Mouse (Mus musculus) limb, embryonic 11.5 days (tissue): ENCODE data around the gene Crtc1. TPM values are rescaled to one million over a fixed set of nuclear protein-coding genes. Genes with fewer than 3 reads are reported as not detected.

Experiments used
- ATAC-seq: fragments of 200-750 bp; cut with Nextera tagmentation; 2 replicates; pipeline ENCODE4 v1.8.0; 2017; ENCODE audit warnings: low read depth; ENCODE audit not compliant: insufficient number of reproducible peaks, low FRiP score, low TSS enrichment
- DNase-seq: peaks from one replicate; pipeline ENCODE4 v3.0.0-alpha.2; 2015; ENCODE audit warnings: low spot score
- H3K27ac ChIP-seq: fragments of 300-500 bp; sonication (generic); replicated peaks from 2 replicates; pipeline ENCODE4 v1.5.1; 2014; ENCODE audit warnings: low read depth, mild to moderate bottlenecking, low read length
- H3K27me3 ChIP-seq: fragments of 300-500 bp; sonication (generic); 2 replicates; pipeline ENCODE4 v1.6.1; 2014; ENCODE audit warnings: mild to moderate bottlenecking, low read length, mixed read lengths; ENCODE audit not compliant: control insufficient read depth, insufficient read depth
- H3K36me3 ChIP-seq: fragments of 300-500 bp; sonication (generic); 2 replicates; pipeline ENCODE4 v1.6.1; 2014; ENCODE audit warnings: mild to moderate bottlenecking, low read length, moderate library complexity, mixed read lengths; ENCODE audit not compliant: control insufficient read depth, insufficient read depth
- H3K4me1 ChIP-seq: fragments of 300-500 bp; sonication (generic); 2 replicates; pipeline ENCODE4 v1.6.1; 2014; ENCODE audit warnings: low read length, mixed read lengths; ENCODE audit not compliant: control insufficient read depth, insufficient read depth
- H3K4me2 ChIP-seq: fragments of 300-500 bp; sonication (generic); 2 replicates; pipeline ENCODE4 v1.6.1; 2014; ENCODE audit warnings: low read depth, mild to moderate bottlenecking, moderate library complexity; ENCODE audit not compliant: severe bottlenecking
- H3K4me3 ChIP-seq: fragments of 300-500 bp; sonication (generic); 2 replicates; pipeline ENCODE4 v1.5.1; 2014; ENCODE audit warnings: low read depth, low read length
- H3K9ac ChIP-seq: fragments of 300-500 bp; sonication (generic); 2 replicates; pipeline ENCODE4 v1.6.1; 2014; ENCODE audit warnings: mild to moderate bottlenecking, low read length
- H3K9me3 ChIP-seq: fragments of 300-500 bp; sonication (generic); 2 replicates; pipeline ENCODE4 v1.6.1; 2016; ENCODE audit warnings: low read length; ENCODE audit not compliant: control insufficient read depth
- WGBS: fragments of 180-500 bp; shearing (Covaris S2); extraction: QIAGEN DNeasy Blood & Tissue Kit; methylation state at CpG from one replicate; pipeline ENCODE4 v1.1.7; 2014; 5-methylcytosine and 5-hydroxymethylcytosine counted together
- polyA plus RNA-seq: library from polyadenylated mRNA; unstranded; fragments of >200 nt; fragmentation: Nextera tagmentation; extraction: Ambion mirVana; gene quantifications from 2 replicates; pipeline ENCODE4 v1.2.1, GENCODE M21; 2014

The Crtc1 gene
- polyA plus RNA-seq, 1 experiment from 2014 or later: 16.6 TPM

DNA sequence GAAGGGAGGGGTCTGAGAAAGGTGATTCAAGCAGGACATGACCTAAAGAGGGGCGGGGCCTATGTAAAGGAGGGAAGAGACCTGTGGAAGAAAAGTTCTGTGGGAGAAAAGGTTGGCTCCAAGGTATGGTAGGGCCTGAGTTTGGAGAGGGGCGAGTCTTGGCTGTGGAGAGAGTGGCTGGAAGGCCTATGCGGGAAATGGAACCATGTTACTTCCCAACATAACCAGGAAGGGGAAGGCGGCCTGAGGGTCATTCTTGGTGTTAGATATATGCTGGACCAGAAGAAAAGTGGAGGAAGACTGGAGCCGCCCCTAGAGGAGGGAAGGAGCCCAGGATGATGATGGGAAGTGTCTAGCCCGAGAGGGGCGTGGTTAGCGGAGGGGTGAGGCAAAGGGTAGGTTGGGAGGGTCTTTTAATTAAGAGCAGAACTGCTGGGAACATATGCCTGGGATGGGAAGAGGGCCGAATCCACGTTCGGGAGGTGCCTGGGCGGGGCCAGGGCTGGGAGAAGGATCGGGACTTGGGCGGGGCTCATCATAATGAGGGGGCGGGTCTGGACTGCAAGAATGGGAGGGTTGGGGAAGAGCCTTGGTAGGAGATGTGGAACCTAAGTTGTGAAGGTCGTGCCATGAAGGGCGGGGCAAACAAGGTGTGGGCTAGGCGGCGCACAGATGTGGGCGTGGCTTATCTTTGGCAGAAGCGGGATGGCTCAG lies 38.0 kb upstream of the Crtc1 start:
- Histone ChIP-seq H3K4me1 (peaks cover 10% of the 10 kb centered on the region; the same call in 1 of the 2 replicates), H3K27me3 (no peaks in the 10 kb centered on the region), H3K4me2 (peak overlapping the region; percentile 87), H3K9me3 (no peaks in the 10 kb centered on the region), H3K4me3 (peak overlapping the region; percentile 79), H3K9ac (no peak overlapping the region), H3K36me3 (no peaks in the 10 kb centered on the region), H3K27ac (peak overlapping the region; percentile 30; the same call in 1 of the 2 replicates)
- ATAC-seq: peak; percentile 27
- peak; percentile 71 for DNase-seq
- 1% methylated on average over 21 of the region's 21 CpGs for WGBS

DNA sequence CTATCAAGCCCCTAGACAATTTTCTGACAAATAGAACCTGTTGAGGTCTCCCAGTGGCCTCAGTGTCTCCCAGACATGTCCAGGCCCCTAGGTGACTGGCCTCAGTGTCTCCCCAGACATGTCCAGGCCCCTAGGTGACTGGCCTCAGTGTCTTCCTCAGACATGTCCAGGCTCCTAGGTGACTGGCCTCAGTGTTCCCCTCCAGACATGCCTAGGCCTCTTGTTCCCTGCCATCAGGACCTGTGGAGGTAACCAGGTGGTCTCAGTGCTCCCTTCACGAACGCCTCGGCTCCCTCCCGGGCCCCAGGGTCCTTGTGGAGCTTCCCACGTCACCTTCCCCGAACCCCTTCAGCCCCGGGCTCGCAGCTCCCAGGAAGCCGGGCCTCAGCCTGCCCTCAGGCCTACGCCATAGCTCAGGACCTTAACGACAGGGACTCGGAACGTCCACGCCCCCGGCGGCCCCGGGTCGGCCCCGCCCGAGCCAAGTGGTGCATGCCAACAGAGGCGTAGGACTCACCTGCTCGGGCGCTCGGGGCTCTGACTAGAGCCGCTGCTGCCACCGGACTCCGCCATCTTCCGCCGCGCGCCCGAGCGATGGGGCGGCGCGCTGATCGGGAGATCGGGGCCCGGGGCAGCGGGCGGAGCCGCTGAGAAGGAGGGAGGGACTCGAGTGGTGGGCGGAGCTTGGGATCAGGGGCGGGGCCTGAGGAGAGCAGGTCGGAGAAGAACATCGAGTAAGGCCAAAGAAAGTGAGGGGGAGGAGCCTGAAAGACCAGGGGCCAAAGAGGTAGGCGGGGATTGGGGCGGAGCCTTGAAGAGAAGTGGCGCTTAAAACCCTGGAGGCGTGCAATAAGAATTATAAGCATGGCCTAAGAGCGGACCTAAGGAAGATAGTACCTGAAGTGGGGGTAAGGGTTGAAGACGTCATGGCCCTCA lies 37.2 kb upstream of the Crtc1 start, which contains the start of gene Klhl26:
Gene Klhl26 (minus strand): TSS at position 636 of the 936 bp plus-strand sequence.
- Histone ChIP-seq H3K4me2 (peak within 1 kb of the TSS; percentile 87), H3K9me3 (no peaks in the 10 kb centered on the region), H3K27ac (peak within 1 kb of the TSS; percentile 30; the same call in 1 of the 2 replicates), H3K27me3 (no peaks in the 10 kb centered on the region), H3K36me3 (no peaks in the 10 kb centered on the region), H3K4me3 (peak within 1 kb of the TSS; percentile 79), H3K9ac (peak within 1 kb of the TSS; percentile 84), H3K4me1 (peaks cover 10% of the 10 kb centered on the region; the same call in 1 of the 2 replicates)
- DNase-seq (peak; percentile 98), ATAC-seq (peak; percentile 82)
- WGBS: under 1% methylated on average over 53 of the region's 53 CpGs

DNA sequence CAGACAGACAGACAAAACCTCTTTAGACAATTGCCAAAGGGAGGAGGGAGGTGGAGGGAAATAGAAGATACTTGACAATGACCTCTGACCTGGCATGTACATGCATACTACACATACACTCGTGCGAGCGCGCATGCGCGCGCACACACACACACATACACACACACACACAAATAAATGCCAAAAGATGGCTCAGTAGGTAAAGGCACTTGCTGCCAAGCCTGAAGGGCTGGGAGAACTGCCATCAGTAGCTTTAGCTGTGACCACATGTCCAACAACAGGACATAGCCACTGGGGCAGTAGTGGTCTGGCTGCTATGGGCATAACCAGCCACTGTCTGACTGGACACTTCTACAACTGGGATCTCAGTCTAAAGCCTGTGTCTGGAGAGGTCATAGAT lies 32.5 kb upstream of the Crtc1 start:
- DNase-seq (no peak), ATAC-seq (no peak)
- WGBS: 96% methylated on average over 7 of the region's 7 CpGs
- Histone ChIP-seq H3K9ac (no peak overlapping the region), H3K36me3 (no peaks in the 10 kb centered on the region), H3K9me3 (no peaks in the 10 kb centered on the region), H3K27me3 (no peaks in the 10 kb centered on the region), H3K4me2 (no peak overlapping the region), H3K27ac (no peak overlapping the region), H3K4me1 (peaks cover 8% of the 10 kb centered on the region), H3K4me3 (no peak overlapping the region)

DNA sequence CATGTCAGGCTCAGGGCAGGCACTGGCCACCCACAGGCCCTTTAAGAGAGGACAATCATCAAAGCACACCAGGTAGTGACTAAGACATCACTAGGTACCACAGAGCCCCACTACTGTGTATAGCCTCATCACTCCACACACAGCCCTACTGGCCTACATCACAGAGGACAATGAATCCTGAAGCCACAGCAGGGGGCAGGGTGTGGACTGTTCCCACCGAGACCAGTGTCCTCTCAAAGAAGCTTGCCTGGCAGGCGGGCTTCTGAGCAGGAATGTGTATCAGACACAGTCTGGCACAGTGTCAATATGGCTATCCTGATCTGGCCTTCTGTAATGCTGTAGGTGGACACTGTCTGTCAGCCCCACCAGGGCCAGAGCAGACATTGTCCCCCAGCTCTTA lies 30.6 kb upstream of the Crtc1 start:
- Histone ChIP-seq H3K27ac (no peak overlapping the region), H3K27me3 (no peaks in the 10 kb centered on the region), H3K9ac (no peak overlapping the region), H3K36me3 (0 out of 2 replicates have a peak, but pooled peaks cover 2% of the 10 kb centered on the region), H3K4me3 (no peak overlapping the region), H3K4me2 (no peak overlapping the region), H3K9me3 (no peaks in the 10 kb centered on the region), H3K4me1 (peaks cover 4% of the 10 kb centered on the region)
- WGBS: 78% methylated on average over 2 of the region's 2 CpGs
- DNase-seq (no peak), ATAC-seq (no peak)

DNA sequence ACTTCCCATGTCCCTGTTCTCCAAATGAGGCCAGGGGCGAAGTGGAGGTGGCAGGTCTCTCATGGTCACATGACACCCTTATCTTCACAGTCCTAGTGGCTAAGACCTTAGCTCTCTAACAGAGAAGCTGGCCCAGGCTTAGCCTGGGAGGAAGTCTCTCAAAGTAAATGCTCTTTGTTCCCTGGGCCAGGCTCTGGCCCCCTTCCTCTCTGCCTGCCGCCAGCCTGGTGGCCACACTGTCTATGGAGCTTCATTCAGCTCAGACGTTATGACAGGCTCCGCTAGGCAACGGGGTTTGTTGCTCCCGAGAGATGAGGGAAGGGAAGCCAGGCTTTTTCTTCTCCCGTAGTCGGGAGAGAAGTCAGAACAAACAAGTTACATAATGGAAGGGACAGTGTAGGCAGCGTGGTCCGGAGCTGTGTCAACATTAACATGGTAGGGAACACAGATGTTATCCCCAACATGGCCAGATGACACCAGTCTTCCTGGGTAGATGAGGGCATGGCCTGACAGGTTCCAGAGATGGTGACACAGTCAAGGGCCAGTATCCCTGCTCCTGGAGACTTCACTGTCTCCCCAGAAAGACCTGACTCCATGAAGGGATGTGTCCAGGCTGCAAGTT lies 30.0 kb upstream of the Crtc1 start:
- Histone ChIP-seq H3K9ac (no peak overlapping the region), H3K4me2 (no peak overlapping the region), H3K9me3 (no peaks in the 10 kb centered on the region), H3K4me1 (peaks cover 4% of the 10 kb centered on the region), H3K27ac (no peak overlapping the region), H3K4me3 (no peak overlapping the region), H3K36me3 (0 out of 2 replicates have a peak, but pooled peaks cover 2% of the 10 kb centered on the region), H3K27me3 (no peaks in the 10 kb centered on the region)
- WGBS: 74% methylated on average over 10 of the region's 10 CpGs
- ATAC-seq: no peak
- DNase-seq: no peak

DNA sequence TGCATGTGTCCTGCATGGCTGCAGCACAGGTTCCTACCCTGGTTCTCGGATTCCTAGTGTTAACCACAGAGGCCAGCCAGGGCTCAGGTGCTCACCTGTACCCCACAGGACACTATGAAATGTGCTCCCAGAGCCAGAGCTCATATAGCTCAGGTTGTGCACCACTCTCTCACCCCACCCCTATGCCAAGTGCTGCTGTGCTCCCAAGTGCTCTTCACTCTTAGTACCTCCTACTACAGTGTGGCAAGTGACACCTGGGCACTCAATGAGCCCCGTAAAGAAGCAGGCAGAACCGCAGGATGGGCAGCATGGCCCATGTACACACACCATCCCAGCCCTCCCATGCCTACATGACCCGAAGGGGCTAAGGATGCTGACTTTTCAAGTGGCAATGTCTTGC lies 29.4 kb upstream of the Crtc1 start:
- DNase-seq: no peak
- ATAC-seq: no peak

DNA sequence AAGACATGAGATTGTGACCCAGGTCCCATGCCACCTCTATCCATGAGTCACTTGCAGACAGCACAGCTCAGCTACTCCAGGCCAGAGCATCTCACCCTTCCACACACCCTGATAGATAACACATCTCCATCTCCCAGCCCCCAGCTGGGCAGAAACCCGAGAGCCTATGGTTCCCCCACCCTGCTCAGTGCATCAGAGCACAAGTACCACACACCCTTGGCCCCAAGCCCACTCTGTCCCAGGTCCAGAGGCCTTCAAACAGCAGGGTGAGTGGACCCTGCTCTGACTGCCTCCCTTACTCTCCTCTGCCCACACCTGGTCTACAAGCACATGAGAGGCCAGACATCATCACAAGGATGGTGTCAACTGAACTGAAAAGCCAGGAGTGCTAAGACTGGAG lies 28.5 kb upstream of the Crtc1 start:
- no peak overlapping the region for H3K9ac ChIP-seq
- ATAC-seq (no peak), DNase-seq (no peak)
- H3K4me2 ChIP-seq: no peak overlapping the region
- peaks cover 4% of the 10 kb centered on the region for H3K4me1 ChIP-seq
- 0 out of 2 replicates have a peak, but pooled peaks cover 2% of the 10 kb centered on the region for H3K36me3 ChIP-seq
- 52% methylated on average over 1 of the region's 1 CpGs for WGBS
- H3K27me3 ChIP-seq: no peaks in the 10 kb centered on the region
- no peaks in the 10 kb centered on the region for H3K9me3 ChIP-seq
- no peak overlapping the region for H3K27ac ChIP-seq
- no peak overlapping the region for H3K4me3 ChIP-seq

More for the DNA sequence above, 29.4 kb upstream of the Crtc1 start:
- 0 out of 2 replicates have a peak, but pooled peaks cover 2% of the 10 kb centered on the region for H3K36me3 ChIP-seq
- 90% methylated on average over 4 of the region's 4 CpGs for WGBS
- peaks cover 4% of the 10 kb centered on the region for H3K4me1 ChIP-seq
- no peak overlapping the region for H3K9ac ChIP-seq
- no peak overlapping the region for H3K4me2 ChIP-seq
- no peak overlapping the region for H3K27ac ChIP-seq
- no peaks in the 10 kb centered on the region for H3K27me3 ChIP-seq
- no peaks in the 10 kb centered on the region for H3K9me3 ChIP-seq
- no peak overlapping the region for H3K4me3 ChIP-seq

DNA sequence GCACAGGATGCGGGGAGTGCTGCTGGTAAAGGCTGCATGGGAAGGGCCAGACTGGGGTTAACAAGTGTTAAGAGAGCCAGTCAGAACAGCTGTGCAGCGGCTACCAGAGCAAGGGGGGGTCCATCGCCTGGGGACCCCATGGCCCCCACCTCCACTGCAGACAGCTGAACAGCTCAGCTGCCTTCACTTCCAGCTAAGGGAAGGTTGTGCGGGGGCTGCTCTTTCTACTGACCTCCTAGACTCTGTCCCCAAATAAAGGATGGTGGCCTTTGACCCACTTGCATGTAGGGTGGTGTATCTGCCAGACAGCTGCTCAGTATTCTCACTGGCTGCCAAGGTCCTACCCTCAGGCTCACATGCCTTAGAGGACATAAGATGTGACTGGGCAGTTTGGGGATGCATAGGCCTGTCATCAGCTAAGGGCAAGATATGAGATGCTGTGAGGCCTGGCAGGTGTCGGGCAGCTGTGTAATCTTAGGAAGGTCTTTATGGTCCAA lies 27.9 kb upstream of the Crtc1 start:
- Histone ChIP-seq H3K9me3 (no peaks in the 10 kb centered on the region), H3K27ac (no peak overlapping the region)

More for the DNA sequence above, 27.9 kb upstream of the Crtc1 start:
- H3K9ac ChIP-seq: no peak overlapping the region
- H3K27me3 ChIP-seq: no peaks in the 10 kb centered on the region
- DNase-seq (no peak), ATAC-seq (no peak)
- H3K4me1 ChIP-seq: peaks cover 7% of the 10 kb centered on the region
- H3K4me3 ChIP-seq: no peak overlapping the region
- no peak overlapping the region for H3K4me2 ChIP-seq
- 0 out of 2 replicates have a peak, but pooled peaks cover 2% of the 10 kb centered on the region for H3K36me3 ChIP-seq
- 69% methylated on average over 5 of the region's 5 CpGs for WGBS
